Mouse (Mus musculus): ENCODE measurements at regions not wholly inside any gene's neighbourhood (a gene's known extent, or its start where the extent isn't known, plus 50 kb on each side); places are given as distances from the start of the nearest gene placed in this dataset.

DNA sequence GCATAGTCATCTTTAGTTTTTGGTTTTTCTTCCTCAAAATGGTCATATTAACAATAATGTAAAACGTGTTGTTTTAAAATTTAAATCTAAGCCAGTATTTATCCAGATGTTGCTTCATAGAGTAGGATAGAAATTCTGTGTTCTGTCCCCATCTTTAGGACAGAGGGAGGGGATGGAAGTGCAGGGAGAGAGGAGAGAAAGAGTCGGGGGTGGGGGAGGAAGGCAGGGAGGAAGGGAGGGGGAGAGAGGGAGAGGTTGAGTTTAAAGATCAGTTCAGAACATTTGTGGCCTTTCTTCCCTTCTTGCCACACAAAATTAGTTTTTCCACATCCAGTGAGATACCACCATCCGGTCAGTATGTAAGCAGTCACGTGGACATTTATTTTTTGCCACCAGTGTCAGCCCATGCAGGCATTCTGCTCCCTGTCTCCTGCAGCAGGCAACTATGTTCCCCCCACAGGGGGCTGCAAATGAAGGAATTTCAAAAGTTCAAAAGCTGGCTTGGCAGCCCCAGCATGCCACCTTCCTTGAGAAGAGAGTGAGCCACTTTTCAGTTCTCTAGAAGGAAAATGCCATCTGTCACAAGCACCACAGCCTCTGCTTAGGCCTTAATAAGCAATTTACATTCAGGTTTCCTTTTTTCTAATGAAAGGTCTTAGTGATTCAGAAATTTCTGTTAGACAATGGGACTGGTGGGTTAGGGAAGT is 137.7 kb upstream of the Trpc4 start:
- TF ChIP-seq E2F4 (IDR thresholded peaks at IDR 0.05; ENCODE audit: insufficient replicate concordance, low read depth, low read length) (no peak), EP300 (IDR thresholded peaks at IDR 0.05; ENCODE audit: low read length) (no peak), CTCF (conservative IDR thresholded peaks at IDR 0.05 in 1 of 2, IDR thresholded peaks at IDR 0.05 in 1 of 2; ENCODE audit: low read depth in 2 of 2, low read length in 2 of 2) (no peak), ZC3H11A (IDR thresholded peaks at IDR 0.05; ENCODE audit: low read depth, low read length) (no peak), POLR2A (IDR thresholded peaks at IDR 0.05; ENCODE audit: low read depth, low read length) (no peak), SMC3 (IDR thresholded peaks at IDR 0.05; ENCODE audit: low read depth, low read length) (no peak), MXI1 (IDR thresholded peaks at IDR 0.05; ENCODE audit: low read depth, low read length) (no peak), MAZ (IDR thresholded peaks at IDR 0.05; ENCODE audit: low read depth, low read length) (no peak), ETS1 (conservative IDR thresholded peaks at IDR 0.05; ENCODE audit: low read depth, low read length) (no peak), GABPA (IDR thresholded peaks at IDR 0.05; ENCODE audit: insufficient replicate concordance, low read depth, low read length) (no peak), BHLHE40 (IDR thresholded peaks at IDR 0.05; ENCODE audit: low read depth, low read length) (no peak), TCF12 (IDR thresholded peaks at IDR 0.05; ENCODE audit: low read depth, low read length) (no peak), UBTF (IDR thresholded peaks at IDR 0.05; ENCODE audit: low read depth, low read length) (no peak)
